Mouse (Mus musculus): ENCODE results near the gene Olfr803.

Olfr803 gene

DNA sequence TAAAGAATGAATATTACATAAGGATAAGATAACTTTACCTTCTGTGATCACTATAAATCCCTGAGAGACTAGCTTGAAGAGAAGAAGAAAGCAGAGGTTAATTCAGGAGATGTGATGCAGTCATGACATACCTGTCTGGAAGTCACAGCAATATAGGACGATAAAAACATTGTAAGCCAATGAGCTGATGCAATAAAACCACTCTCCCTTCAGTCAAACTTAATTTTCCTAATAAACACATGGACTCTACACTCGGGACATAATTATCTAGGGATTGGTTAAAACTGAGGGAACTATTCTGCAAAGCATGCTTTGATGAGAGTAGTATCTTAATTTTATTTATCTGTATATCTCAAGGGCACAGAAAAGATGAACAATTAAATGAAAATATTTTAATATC lies at the start of gene Olfr803:
TSS of gene Olfr803 (minus strand) at position 101 of the 400 bp plus-strand sequence.
- no peak for DNase-seq (ENCODE audit: low read depth, low spot score)

DNA sequence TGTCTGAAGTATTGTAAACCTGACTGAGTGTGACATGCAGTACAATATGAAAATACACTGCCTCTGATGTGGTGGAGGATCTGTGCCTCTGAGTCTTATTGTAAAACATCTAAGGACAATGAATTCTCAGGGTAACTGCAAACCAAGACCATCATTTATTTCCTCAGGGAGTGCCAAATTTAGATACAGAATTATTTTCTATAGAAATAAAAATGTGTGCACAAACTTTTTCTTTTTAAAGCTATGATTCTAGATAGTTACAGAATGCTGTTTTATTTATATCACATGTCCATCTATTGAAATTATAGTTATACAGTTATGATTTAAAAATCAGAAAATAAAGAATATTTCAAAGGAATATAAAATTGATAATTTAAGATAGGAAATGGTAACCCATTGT lies 47.7 kb upstream of the Olfr803 start, which contains the start of gene Olfr806:
TSS of gene Olfr806 (minus strand) at position 101 of the 400 bp plus-strand sequence.
- no peak for DNase-seq (ENCODE audit: low read depth, low spot score)

DNA sequence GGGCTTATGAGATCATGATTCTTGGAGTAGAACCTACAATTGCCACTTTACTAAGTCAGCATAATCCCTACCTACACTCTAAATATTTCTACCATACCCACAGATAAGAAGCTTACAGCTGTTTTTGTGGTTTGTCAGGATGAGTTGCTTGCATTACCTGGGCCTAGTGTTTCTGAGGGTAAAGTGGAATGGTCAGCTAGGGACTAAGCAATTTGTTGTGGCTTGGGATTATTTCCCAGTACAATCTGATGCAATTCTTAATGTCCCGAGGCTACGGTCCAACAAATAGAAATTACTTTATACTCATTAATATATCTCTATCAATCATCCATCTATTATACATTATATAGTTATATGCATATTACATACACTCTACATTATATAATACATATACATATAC lies 35.2 kb upstream of the Olfr803 start, which contains the start of gene Olfr805:
TSS of gene Olfr805 (minus strand) at position 101 of the 400 bp plus-strand sequence.
- DNase-seq (ENCODE audit: low read depth, low spot score) = no peak

DNA sequence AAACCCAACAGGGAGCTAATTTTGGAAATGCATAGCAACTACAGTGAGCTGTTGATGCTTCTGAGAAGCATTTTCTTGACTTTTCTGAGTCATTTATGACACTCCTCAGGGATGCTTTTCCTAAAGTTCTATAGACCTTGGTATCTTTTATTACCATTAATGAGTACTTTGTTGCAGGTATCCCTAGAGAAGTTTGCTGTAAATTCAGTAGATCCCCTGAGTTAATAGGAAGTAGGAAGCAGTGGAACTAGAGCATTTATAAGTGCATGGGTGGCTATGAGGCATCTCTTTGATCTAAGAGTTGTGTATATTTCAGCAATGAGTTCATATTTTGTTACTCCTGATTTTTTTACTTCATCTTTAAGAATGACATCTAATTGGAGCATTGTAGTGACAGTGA lies 8.8 kb upstream of the Olfr803 start, which contains the start of gene Olfr804:
TSS of gene Olfr804 (plus strand) at position 301 of the 400 bp plus-strand sequence.
- no peak for DNase-seq (ENCODE audit: low read depth, low spot score)

DNA sequence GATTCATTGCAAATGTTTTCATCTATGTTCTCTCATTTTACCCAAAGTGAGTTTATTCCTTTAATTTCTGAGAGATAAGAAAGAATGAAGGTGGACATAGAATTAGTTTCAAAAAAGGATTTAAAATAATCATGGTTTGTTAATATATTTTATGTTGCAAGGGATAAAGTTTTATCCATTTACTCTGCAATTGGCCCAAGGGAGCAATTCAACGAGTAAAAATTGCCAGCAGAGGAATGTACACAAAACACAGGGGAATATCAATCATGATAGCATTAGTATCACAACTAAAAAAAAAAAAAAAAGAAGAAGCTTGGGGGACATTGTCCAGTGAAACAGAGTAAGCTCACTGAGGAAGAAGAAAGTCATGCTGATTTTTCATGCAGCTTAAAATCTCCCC lies 6.0 kb downstream of the Olfr803 start, which contains the start of gene Olfr802:
TSS of gene Olfr802 (minus strand) at position 101 of the 400 bp plus-strand sequence.
- no peak for DNase-seq (ENCODE audit: low read depth, low spot score)

DNA sequence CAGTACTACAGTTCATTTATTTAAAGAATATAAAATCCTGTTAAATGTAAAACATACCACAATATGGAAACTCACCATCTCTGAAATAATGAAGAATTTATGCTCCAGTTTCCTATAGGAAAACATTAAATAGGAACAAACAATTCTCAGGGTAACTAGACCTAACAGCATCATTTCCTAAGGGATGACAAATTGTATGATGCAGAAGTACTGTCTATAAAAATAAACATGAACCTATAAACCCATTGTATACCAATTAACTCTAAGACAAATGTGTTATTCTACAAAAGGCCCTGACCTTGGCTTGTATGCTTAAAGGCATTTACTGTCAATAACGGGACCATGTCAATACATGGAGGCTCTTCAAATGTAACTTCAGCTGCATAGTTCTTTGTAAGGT lies 20.3 kb downstream of the Olfr803 start, which contains the start of gene Olfr801:
TSS of gene Olfr801 (minus strand) at position 101 of the 400 bp plus-strand sequence.
- DNase-seq (ENCODE audit: low read depth, low spot score) = no peak

DNA sequence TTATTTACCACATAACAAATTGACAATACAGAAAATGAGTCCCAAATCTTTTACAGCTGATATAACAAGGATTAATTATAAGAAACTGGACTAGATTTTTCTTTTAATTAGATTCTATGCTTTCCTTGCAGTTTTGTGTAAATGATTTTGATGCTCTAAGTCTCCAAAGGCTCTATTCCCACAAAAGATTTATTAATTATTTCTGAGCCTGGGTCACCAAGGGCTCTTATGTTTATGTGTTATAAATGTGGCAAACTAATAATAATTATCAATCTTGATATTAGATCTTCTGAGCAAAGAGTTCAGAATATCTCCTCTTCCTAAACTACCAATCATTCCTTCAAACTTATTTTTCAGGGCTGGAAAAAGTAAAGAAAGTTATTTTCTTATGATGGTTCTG lies 36.7 kb downstream of the Olfr803 start, which contains the start of gene Olfr800:
TSS of gene Olfr800 (plus strand) at position 301 of the 400 bp plus-strand sequence.
- DNase-seq (ENCODE audit: low read depth, low spot score) = no peak

DNA sequence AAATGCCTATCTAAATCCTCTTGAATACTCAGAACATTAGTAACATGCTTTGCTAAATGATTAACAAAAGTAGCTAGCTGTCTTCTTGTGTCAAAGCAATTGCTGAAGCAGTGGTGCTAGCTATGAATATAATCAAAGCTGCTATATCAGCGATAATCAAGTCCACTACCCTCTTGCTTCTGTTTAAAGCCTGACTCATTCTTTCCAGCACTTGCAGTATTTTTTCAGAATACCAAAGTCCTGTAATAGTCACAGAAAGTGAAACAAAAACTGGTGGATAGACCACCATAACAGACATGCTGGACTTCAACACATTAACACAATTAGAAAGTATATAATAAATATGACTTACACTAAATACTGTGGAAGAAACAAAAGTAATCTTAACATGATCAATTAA lies 42.3 kb downstream of the Olfr803 start:
- no peak for DNase-seq (ENCODE audit: low read depth, low spot score)
